Mouse (Mus musculus): ENCODE data around the gene Bcap29.

- TF ChIP-seq EP300 (IDR thresholded peaks at IDR 0.05; ENCODE audit: insufficient read depth, low read depth, low read length) (no peak), CTCF (IDR thresholded peaks at IDR 0.05; ENCODE audit: low read depth, low read length) (no peak), POLR2A (IDR thresholded peaks at IDR 0.05; ENCODE audit: insufficient read depth, low read length) (no peak)
Measured at GRCm38 (mm10) chr12:31578691-31579476, 55.6 kb downstream of the Bcap29 start.

All from ES-Bruce4 (cell line).